Mouse (Mus musculus): Measurements from ENCODE around the gene Phxr2. TPM values are rescaled to one million over a fixed set of nuclear protein-coding genes. Genes with fewer than 3 reads are reported as not detected.
"Not testable (repeated sequence)": the region's sequence is repeated elsewhere in the genome, so short reads cannot be mapped to it uniquely, and the experiment has no call there.

Phxr2 gene
- total RNA-seq (2021): not detected in 2 replicates
- long read RNA-seq: 0 reads

DNA sequence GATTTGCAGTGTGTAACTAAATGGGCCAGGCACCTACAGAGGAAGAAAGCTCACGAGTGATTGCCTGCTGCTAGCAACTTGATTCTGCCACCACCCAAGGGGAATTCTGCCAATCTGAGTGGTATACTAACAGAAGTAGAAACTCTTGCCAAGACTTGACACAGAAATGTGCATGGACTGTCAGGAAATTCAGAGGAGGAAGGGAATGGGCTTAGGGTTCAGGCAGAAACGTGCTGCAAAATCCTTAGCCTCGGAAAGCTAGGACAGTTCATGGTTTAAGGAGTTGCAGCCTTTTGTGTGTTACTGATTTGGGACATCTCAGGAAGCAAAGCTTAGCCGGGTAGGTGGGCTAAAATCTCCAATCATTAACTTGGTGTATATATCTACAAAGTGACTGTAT is at the start of gene Phxr2:
TSS of gene Phxr2 (minus strand) at position 101 of the 400 bp plus-strand sequence.
- DNase-seq: no peak

DNA sequence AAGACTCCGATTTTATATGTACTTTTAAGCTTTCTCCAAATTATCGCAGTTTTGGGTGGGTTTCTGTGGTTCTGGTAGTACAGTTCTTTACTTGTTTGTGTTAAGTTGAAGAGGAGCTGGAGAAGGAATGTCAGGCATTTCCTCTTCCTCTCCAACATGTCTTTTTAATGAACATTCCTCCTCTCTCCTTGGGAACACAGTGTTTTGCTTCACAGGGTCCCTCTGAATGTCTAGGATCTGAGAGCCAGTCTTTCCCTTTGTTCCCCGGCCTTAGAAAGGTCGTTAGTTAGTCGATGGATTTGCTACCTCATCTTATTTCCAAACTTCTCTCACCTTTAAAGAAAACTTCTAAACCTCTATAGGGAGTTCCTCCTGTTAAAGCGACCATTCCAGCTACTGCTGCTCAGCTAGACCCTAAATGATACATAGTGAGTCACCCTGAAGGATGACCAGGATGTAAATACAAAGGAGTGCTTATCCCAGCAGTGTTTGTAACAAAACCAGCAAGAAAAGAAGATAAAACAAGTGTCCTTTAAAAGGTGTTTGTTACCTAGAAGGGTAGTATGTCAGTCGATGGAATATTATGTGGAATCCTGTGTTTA is 46.9 kb upstream of the Phxr2 start:
- no peak for DNase-seq

- peak; percentile 31 for DNase-seq
Observed at GRCm38 (mm10) chr10:99171961-99172497, 45.9 kb upstream of the Phxr2 start.

DNA sequence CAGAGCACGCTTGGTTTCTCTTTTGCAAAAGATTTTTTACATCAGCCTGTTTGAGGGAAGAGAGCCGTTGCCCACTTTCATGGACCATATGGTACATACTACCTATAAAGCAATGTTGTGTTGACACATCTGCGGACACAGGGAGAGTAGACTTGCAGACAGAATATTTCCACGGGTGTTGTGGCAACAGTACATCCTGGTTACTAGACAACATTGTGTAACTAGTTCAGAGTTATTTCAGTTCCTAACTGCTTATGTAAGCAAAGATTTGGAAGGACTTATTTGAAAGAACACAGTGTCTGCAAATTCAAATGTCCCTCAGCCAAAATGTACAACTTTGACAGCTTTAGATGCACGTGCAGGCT is 43.6 kb upstream of the Phxr2 start:
- no peak for DNase-seq

DNA sequence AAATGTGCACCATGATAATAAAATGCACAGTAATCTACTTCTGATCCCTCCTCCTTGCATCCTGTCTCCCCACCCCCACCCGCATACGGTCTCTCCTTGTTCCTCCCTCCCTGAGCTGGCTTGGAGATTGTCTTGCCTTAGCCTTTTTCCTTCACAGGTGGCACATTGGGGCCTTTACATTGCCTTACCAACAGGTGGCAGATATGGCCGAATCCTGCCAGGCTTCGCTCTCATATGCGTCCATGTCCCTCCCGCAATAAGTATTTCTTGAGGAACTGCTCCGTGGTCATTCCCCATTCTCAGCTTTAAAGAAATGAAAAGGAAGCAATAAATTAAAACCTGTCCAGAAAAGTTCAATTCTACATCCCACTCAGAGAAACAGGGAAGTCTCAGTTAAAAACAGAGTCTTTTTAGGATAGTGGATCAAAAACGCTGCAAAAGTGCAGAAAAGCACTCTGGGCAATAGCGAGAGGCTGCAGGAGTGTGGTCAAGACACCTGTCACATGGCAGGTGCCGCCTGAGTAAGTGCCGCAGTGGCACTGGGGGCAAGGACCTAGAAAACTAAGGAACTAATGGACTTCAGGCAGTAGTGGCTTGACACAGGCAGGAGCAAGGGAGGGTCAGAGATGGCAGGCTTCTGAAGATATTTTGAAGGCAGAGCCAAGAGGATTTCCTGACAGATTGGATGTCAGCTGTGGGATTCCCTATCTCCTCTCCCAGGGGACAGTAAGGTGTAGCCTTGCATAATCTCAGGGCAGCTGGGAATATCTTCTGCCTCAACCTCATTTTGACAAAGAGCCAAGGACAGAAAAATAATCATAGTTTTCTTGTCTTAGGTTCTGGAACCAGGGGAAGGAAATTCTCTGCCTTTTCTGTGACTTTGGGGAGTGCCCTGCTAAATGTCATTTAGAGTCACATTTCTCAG is 43.0 kb upstream of the Phxr2 start:
- DNase-seq: no peak

DNA sequence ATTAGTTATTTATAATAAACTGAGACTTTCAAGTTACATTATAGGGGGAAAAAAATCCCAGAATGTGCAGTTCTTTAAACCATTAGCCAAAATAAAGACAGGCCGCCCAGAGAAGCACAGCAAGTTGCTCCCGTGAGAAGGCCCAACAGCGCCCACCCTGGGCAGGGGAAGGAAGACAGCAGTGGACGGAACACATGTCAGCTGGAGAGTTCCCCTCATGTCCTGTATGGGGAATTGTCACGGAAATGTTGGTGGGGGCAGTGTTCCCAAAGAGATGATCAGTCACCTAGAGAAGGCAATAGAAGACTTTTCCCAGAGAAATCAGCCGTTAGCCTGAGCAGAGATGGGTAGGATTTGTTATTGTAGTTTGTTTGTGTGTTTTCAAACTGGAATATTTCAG is 42.3 kb upstream of the Phxr2 start:
- no peak for DNase-seq

- DNase-seq: no peak
Observed at GRCm38 (mm10) chr10:99166392-99166791, 40.3 kb upstream of the Phxr2 start.

DNA sequence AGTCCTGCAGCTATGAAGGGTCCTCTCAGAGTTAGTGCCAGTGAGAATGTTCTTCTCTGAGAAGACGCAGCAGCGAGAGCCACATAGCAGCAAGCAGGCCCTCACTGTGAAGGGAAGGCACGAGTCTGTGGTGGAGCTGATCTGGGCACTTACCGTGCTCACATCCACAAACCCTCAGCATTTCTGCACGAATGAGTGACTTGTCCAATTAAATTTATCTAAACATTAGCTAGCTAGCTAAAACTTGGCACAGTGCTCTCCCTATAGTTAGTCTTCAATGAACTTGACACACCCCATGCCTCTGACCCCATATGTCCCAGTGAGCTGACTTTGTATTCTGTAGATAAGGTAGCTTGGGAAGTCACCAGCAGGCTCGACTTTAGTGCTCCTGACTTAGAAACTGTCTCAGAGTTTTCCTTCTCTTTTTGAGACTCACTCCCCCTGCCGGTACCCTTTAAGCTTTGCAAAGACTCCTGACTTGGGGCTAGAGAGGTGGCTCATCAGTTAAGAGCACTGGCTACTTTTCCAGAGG is 39.7 kb upstream of the Phxr2 start:
- DNase-seq: no peak

DNA sequence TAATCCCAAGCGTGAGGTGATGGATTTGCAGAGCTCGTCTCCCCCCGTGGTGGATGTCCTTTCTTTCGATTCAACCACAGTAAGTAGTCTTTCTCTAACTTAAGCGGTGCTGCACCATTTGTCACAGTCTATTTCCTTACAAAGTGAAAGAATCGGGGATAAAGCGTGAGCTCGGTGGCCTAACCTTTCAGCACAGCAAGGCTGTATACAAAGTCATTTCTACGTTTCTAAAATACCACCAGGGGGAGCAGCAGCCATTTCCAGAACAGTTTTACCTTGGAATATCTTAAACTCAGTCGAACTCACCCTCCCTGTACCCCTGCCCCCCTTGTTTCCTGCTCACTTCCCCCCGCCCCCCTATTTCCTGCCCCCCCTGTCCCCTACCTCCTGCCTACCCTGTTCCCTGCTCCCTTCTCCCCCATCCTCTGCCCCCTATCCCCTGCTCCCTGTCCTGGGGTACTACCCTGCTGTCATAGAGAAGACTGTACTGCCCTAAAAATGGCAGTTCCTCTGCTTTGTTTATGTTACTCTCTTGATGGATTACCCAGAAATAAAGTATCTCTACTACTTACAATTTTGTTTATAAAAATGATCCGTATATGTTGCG is 38.8 kb upstream of the Phxr2 start:
- DNase-seq: no peak

GRCm38 (mm10) chr10:99163002-99163401 is 36.9 kb upstream of the Phxr2 start:
- DNase-seq: no peak

- no peak for DNase-seq
Observed at GRCm38 (mm10) chr10:99161987-99162582, 36.0 kb upstream of the Phxr2 start.

DNA sequence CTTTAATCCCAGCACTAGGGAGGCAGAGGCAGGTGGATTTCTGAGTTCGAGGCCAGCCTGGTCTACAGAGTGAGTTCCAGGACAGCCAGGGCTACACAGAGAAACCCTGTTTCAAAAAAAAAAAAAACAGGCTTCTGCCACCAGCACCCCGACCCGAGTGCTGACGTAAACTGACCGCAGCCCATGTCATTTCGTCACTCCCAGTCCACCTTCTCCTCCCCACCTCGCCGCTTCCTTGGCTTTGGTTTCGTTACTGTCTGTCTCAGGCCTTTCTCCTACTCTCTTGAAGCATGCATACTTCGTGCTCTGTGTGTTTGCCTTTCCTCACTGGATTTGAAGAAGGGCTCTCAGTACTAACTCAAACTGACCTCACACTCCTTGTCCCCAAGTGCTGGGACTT is 31.6 kb upstream of the Phxr2 start:
- not testable (repeated sequence) for DNase-seq

GRCm38 (mm10) chr10:99156808-99157207 is 30.7 kb upstream of the Phxr2 start:
- no peak for DNase-seq

DNA sequence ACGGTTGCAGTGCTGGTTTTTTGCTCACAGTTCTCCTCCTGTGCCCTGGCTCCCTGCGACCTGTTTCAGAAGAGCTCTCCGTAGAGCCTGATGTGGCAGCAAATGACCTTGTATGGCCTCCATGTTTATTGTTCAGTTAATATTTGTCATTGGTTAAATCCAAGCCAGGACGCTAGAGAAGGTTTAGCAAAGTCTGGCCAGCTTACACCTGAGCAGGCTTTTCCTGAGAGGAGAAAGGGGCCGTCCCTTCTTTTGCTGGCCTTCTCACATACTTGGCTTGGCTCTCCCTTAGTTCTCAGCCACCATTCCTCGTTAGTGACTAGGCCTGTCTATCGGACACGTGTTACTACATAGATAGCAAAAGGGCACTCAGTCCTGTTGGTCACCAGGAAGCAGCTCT is 28.5 kb upstream of the Phxr2 start:
- no peak for DNase-seq

GRCm38 (mm10) chr10:99152063-99152462 is 25.9 kb upstream of the Phxr2 start:
- DNase-seq: peak; percentile 32

DNA sequence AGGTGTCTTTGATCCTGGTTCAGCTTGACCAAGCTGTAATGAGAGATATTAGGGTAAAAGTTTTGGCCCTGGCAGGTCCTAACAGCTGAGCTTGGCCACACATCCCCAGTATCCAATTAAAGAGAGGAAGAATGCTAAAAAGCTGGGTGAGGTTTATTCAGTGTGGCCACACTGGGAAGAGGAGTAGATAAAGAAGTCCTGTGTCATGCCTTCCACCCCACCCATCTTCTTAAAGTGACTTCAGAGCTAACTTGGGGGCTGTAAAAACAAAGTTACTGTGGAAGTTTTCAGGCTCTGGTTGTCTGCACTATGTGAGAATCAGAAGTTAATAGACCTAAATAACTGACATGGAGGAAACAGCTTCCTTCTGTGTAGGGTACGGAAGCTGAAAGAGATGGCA is 25.5 kb upstream of the Phxr2 start:
- DNase-seq: no peak

GRCm38 (mm10) chr10:99150016-99150415 is 23.9 kb upstream of the Phxr2 start:
- DNase-seq: no peak

- no peak for DNase-seq
Observed at GRCm38 (mm10) chr10:99146596-99146995, 20.5 kb upstream of the Phxr2 start.

GRCm38 (mm10) chr10:99145611-99146010 is 19.5 kb upstream of the Phxr2 start:
- DNase-seq: no peak

DNA sequence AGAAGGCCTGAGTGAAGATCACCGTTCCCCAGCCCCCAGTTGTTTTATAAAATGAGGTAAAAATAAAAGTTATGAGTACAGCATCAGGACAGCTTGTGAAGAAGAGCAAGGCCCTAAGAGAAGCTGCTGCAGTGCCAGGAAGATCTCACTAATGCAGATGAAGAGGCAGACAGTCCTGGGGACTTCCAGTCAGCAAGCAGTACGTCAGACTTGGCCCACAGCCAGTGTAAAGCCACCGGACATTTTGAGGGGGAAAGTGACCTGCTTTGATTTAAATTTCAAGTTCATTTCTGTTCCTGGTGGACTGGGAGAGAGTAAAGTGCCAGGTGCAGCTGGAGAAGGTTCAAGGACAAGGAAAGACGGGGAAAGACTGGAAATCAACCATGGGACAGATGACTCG is 10.2 kb upstream of the Phxr2 start:
- peak; percentile 28 for DNase-seq

DNA sequence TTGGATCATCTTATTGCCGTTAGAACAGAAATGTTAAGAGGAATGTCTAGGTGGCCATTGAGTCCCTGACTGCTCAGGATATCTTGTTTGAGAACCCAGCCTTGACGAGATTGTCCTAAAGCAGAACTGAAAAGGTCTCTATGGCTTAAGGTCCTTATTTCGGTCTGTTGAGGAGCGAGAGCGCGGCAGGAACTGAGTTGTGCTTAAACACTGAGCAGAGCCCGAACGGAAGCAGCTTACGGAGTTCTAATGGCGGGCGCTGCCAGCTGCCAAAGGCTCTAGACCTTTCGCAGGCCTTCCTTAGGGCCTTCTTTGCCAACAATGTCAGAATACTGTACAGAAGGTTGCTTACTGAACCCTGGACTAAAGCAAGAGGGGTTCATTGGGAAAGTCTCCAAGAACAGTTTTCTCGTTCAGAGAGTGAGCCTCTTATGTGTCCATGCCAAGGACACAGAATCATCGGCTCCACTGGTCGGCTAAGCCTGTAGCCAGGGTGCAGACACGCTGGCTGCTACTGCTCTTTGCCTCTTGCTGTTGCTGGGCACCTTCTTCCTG is 7.3 kb upstream of the Phxr2 start:
- no peak for DNase-seq

All from adrenal gland, postnatal 25 days (tissue).